Mouse (Mus musculus) adrenal gland, adult 18-20 months (tissue): ENCODE measurements at regions not wholly inside any gene's neighbourhood (a gene's known extent, or its start where the extent isn't known, plus 50 kb on each side); places are given as distances from the start of the nearest gene placed in this dataset.
A peak's percentile ranks its signal among the peaks of the same experiment; 100 is the strongest.
"Not testable (repeated sequence)": the region's sequence is repeated elsewhere in the genome, so short reads cannot be mapped to it uniquely, and the experiment has no call there.

Source experiments
- DNase-seq, 2 experiments: peaks; one replicate each; pipeline ENCODE4 v3.0.0; 2021 to 2022; ENCODE audit warnings: low spot score in 2 of 2

DNA sequence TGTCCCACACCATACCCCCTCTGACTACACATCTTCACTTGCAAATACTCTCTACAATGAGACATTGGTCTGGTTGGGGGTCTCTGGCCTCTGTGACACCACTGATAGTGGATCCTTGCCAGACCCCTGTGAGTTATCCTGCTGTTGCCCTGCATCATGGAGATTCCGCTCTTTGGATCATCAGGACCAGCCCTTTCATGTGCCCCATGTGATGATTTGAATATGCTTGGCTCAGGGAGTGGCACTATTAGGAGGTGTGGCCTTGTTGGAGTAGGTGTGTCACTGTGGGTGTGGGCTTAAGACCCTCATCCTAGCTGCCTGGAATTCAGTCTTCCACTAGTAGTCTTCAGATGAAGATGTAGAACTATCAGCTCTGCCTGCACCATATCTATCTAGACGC, 141.7 kb downstream of the Rbm43 start:
- not testable (repeated sequence) for DNase-seq

DNA sequence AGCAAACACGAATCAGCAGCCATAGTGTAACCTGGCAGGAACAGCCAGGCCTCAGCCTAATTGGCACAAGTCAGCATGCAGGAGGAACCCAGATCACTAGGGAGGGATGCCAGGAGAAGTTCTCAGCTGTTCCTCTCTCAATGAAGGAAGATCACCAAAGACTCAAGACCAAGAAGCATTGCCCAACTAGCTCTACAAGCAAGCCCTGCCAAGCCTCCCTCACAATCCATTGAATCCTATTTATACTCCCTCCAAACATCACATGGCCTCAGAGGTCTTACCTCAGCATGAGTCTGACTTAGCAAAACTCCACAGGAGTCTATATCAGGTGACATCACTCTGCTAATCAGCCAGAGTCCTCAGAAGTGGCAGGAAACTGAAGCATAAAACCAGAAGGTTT, 135.1 kb downstream of the Rbm43 start:
- no peak for DNase-seq

GRCm38 (mm10) chr2:51822976-51823375, 112.0 kb downstream of the Rbm43 start:
- no peak for DNase-seq

DNA sequence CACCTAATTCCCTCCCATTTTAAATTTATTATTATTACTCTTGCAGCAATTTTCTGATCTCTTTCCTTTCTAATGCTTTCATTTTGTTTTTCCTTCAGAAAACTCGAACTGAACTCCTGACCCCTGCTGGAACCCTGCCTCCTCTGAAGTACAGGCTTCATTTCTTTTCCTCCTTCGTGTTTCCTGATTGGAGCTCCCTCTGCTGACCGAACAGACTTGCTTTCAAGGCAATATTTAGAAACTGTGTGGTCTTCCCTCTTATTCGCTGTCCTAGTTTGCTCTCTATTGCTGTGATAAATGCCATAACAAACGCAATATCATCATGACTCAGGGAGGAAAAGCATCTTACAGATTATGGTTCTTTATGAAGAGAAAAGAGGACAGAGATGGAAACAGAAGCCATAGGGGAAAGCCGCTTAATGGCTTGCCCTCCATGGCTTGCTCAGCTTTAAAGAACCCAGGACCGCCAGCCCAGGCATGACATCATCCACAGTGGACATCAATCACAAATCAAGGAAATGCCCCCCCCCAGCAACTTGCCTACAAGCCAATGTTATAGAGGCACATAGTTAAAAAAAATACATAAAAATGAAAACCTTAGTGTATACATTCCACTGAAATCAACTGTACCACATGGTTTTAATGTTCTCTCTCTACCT, 104.5 kb downstream of the Rbm43 start:
- peak; percentile 34 to 40 for DNase-seq

DNA sequence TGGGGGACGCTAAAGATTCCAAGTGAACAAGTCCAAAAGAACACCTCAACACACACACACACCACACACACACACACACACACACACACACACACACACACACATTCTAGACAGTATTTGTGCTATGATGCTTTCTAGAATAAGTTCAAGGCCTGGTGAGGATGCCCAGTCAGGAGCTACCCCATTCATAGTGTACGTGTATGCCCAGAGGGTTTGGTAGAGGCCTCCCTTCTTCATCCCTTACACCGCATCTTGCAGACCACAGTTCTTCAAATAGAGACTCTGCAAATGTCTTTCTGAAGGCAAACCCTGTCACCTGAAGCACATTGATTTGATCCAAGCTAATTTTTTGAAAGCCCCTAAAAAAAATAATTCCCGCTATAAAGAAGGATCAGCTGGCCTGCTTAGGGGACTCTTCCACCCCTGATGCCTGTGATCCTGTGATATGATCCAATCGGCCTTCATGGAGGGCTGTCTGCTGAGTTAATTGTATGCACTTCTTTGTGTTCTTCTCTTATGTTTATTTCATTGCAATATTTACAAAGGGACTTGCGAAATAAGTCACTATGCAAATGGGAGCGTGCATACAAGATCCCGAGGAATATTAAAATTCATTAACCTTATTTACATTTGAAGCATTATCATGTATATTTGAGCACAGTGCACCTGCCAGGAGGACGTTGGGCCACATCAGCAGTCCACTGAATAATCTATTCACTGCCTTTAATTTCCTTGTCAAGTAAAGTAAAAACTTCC, 103.8 kb downstream of the Rbm43 start:
- DNase-seq: no peak

DNA sequence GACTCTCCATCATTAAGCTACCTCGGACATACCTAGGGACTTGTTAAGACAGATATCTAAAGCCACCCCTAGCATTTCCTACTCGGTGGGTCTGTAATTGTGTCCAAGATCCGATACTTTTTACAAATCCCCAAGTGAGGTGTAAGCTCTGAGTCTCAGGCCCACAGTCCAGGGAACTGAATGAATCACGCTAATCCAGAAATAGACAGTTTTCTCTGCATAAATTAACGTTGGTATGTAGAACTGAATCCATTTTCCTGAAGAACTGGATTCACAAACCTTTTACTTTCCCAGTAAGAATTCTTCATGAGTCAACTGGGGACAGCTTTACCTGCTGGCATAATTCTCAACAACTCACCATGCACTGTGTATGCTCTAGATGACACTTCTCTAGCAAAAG, 97.1 kb downstream of the Rbm43 start:
- no peak for DNase-seq

DNA sequence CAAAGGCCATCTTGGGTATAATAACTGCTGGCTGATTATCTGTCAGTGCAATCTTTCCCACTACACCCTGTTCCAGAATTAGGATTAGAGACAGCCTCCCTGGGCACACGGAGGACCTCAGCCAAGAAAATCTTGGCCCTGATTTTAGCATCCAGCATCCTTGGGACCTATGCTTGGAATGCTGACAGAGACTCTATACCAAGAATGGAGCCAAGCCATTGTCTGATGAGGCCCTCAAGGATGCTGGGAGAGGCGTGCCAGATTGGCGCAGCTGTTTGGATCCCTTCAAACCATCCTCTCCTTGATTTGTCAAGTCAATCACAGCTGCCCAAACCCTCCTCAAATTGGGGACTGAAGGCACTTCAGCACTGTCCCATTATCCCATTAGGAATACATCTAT, 94.2 kb downstream of the Rbm43 start:
- DNase-seq: no peak

- DNase-seq: no peak
Observed at GRCm38 (mm10) chr2:51844831-51845230, 90.1 kb downstream of the Rbm43 start.

GRCm38 (mm10) chr2:51847556-51847955, 87.4 kb downstream of the Rbm43 start:
- no peak for DNase-seq

GRCm38 (mm10) chr2:51847964-51848363, 87.0 kb downstream of the Rbm43 start:
- DNase-seq: no peak

DNA sequence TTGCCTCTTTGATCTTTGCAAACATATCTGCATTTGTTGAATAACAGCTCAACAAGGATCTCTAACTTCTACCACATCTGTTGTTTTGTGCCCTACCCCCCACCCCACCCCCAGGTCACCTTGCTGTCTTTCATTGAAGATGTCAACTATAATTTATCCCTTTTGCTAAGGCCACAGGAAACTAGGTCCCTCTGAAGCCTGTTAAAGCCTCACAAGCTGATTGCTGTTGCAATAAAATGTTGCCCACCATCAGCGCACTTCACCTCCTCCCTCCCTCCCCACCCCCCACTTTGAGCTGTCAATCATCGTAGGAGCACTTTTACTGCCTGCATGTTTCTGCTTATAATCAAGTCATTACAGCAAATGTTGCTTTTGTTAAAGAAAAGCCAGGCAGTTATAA, 86.5 kb downstream of the Rbm43 start:
- no peak for DNase-seq

- DNase-seq: no peak
Observed at GRCm38 (mm10) chr2:51850581-51850980, 84.4 kb downstream of the Rbm43 start.

DNA sequence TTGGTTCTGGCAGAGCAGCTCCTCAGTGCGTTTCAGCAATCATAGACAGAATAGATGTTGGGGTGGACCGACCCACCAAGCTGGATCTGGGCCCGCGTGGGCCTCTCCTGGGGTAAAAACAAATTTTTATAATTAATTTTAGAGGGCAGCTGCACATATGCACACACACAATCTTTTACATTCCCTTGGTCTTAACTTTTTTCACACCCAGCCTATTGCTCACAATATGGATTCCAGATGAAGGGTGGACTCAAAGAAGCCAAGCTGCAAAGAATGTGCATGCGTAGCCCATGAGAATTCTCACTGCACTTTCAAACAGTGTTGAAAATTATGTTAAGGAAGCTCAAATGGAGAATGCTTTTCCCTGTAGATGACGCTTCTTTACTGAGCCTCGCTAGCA, 83.3 kb downstream of the Rbm43 start:
- DNase-seq: no peak

- DNase-seq: no peak
Observed at GRCm38 (mm10) chr2:51857226-51857625, 77.7 kb downstream of the Rbm43 start.

DNA sequence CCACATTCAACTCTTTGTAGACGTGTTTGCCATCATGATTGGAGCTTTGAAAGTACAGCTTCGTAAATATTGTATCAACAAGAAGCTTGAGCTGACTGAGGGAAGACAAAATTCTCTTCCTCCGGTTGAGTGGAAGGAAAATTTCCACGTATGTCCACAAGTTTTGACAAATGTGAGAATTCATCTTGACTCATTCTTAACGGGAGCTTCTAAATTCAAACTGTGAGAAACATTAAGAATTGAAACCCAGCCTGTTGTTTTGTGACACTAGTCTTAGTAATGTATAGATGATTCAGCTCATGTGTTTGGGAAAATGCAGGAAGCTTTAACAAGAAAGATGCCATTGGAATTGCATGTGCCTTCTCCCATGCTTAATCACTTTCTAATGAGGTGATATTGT, 68.9 kb downstream of the Rbm43 start:
- DNase-seq: no peak

DNA sequence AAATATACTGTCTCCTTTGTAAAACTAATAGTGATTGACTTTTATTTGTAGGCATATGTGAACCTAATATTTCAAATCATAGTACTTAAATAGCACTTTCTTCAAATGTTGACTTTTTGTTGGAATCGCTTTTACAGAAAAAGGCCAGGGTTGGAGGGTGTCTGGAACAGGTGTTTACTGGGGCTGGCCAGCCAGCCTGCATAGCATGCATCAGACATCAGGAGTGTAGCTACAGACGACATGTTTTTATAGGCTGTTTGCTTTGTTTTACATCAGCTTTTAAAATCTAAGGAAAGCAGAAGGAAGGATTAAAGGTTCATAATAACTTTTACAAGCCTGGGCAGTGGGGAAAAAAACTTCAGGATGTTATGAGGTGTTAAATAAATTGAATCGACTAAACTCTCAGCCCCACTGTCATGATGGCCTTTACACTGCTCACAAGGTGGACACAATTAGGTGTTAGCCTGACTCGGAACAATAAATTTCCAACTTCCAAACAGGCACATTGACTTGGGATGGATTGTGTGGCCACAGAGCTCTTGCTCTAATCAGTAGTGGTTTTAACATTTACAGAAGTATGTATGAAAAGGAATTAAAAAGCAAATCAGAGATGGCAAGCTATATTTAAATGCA, 66.0 kb downstream of the Rbm43 start:
- no peak for DNase-seq

DNA sequence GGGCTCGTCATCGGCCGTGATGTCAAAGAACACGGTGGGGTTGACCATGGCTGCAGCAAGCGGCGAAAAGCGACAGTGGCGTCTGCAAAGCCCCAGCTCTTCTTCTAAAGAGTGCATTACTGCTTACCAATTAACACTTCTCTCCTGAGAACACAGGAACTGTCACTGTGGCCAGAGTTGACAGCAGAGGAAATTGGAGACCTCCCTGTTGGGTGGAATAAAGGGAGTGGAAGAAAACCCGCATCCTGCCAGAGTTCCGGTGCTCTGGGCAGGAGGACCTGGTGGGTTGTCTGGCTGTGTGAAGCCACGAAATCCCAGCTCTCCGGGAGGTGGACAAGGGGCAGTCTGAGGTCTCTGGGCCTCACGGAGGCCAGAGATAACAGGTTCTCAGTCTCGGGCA, 63.4 kb downstream of the Rbm43 start:
- DNase-seq: no peak
